Mouse (Mus musculus): Measurements from ENCODE around the gene Zscan2.

DNA sequence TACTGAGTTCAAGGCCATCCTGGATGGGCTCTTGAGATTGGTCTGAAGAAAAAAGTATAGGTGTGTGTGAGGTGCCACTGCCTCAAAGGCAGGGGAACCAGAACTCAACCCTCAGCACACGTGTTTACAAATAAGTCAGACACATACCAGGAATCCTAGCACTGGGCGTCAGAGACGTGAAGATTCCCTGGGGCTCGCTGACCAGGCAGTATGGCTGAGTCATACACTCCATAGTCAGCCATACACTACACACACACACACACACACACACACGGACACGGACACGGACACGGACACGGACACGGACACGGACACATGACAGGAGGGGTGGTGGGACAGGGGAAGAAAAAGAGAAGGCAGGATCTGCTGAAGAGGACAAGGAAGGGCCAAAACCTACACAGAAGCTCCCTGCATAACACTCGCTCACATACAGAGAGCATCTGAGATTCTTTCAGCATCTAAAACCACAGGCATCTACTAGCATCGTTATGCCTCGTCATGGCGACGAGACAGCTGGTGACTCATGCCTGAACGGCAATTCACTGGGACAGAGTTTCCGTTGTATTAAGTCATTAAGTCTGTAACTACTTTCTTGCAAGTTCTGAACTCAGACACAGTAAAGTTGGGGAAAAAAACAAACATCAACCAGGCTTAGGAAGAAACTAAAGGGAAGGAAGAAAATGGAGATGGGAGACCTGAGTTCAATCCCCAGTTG, 32.4 kb upstream of the Zscan2 start:
- no peak for TF ChIP-seq CTCF (IDR thresholded peaks at IDR 0.05)
- no peak for TF ChIP-seq EP300 (IDR thresholded peaks at IDR 0.05)

Data from lung, postnatal 0 days (tissue).